Mouse (Mus musculus): Measurements from ENCODE around the gene Gm340. TPM values are rescaled to one million over a fixed set of nuclear protein-coding genes. Genes with fewer than 3 reads are reported as not detected.

Gene Gm340
- polyA plus RNA-seq, 1 experiment = 1.4 TPM

DNA sequence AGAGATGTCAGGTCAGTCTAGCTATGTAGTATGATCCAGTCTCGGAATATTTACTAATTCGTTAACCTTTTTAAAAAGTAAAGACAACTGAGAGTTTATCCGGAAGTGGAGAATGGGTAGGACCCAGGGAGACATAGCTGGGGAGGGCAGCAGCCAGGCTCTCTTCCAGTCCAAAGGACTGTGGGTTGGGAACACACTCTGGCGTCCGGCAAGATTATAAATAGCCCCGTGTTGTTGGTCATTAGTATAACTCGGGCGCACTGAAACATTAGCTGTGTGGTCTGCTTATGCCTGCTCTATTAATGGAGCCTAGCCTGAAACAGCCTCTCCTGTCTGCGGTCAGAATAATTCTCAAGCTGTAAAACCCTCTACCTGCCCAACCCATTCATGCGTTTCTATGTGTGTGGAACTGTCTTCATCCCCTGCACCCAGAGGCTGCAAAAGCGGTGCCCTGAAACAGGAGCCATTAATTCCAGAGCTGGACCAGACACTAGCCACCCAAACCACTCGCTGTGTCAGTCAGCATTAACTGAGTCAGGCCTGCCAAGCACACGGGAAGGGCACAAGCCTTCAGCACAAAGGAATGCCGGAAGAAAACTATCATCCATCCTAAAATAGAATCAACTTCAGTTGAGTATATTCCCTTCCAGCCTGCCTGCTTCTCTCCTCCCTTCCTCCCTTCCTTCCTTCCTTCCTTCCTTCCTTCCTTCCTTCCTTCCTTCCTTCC lies 38.4 kb downstream of the Gm340 start:
- Histone ChIP-seq H3K36me3 (ENCODE audit: control insufficient read depth, insufficient read depth) (no peaks in the 10 kb centered on the region), H3K27me3 (ENCODE audit: control insufficient read depth, insufficient read depth, insufficient read length) (no peaks in the 10 kb centered on the region), H3ac (ENCODE audit: control insufficient read depth, insufficient read length) (no peak overlapping the region), H3K4me3 (no peak overlapping the region), H3K79me2 (ENCODE audit: control insufficient read depth, insufficient read depth) (no peaks in the 10 kb centered on the region), H3K4me2 (ENCODE audit: low read depth) (peak overlapping the region; percentile 63)
- TF ChIP-seq USF1 (IDR thresholded peaks at IDR 0.05; ENCODE audit: low read depth) (no peak), SRF (IDR thresholded peaks at IDR 0.05; ENCODE audit: control insufficient read depth, insufficient read length, low read depth) (no peak), MYOD1 (IDR thresholded peaks at IDR 0.05; ENCODE audit: control insufficient read depth in 1 of 3, insufficient read length in 2 of 3, low read depth in 2 of 3) (peak in 1 of 3 experiments; percentile 10), TCF12 (IDR thresholded peaks at IDR 0.05; ENCODE audit: insufficient read depth, poor library complexity, severe bottlenecking) (no peak), MYOG (IDR thresholded peaks at IDR 0.05; ENCODE audit: control insufficient read depth in 1 of 3, insufficient read depth in 1 of 3, insufficient read length in 2 of 3, low read depth in 2 of 3) (peak in 1 of 3 experiments; percentile 26), REST (IDR thresholded peaks at IDR 0.05; ENCODE audit: insufficient read depth, insufficient read length) (no peak), CEBPB (IDR thresholded peaks at IDR 0.05; ENCODE audit: insufficient read depth, poor library complexity, severe bottlenecking) (no peak), TCF3 (IDR thresholded peaks at IDR 0.05; ENCODE audit: insufficient read length, low read depth) (no peak), POLR2A (IDR thresholded peaks at IDR 0.05; ENCODE audit: insufficient read length, low read depth) (no peak), E2F4 (IDR thresholded peaks at IDR 0.05; ENCODE audit: insufficient read depth) (no peak), MAX (IDR thresholded peaks at IDR 0.05; ENCODE audit: low read depth) (no peak), POLR2AphosphoS2 (IDR thresholded peaks at IDR 0.05; ENCODE audit: insufficient read length, low read depth) (no peak)

DNA sequence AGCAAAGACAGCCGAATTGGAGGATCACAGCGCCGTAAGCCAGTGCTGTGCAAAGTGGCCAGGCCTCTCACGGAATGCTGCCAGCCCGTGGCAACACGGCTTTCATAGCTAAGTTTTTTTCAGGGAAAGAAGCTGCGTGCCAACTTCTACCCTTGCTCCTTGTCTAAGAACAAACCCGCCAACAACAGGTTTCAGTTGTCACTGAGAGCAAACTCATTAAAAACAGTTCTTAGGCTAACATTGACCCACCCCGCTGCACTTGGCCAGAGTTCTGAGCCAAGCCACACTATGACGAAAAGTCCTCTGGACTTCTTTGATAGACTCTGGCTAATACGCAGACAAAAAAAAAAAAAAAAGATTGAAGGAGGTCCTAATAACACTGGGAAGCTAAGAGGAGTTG lies 46.8 kb downstream of the Gm340 start:
- H3ac ChIP-seq (ENCODE audit: control insufficient read depth, insufficient read length) = no peak overlapping the region
- H3K27me3 ChIP-seq (ENCODE audit: control insufficient read depth, insufficient read depth, insufficient read length) = peaks cover 12% of the 10 kb centered on the region
- no peaks in the 10 kb centered on the region for H3K79me2 ChIP-seq (ENCODE audit: control insufficient read depth, insufficient read depth)
- no peak overlapping the region for H3K4me2 ChIP-seq (ENCODE audit: low read depth)
- no peak overlapping the region for H3K4me3 ChIP-seq
- H3K36me3 ChIP-seq (ENCODE audit: control insufficient read depth, insufficient read depth) = no peaks in the 10 kb centered on the region
- TF ChIP-seq E2F4 (IDR thresholded peaks at IDR 0.05; ENCODE audit: insufficient read depth) (no peak), USF1 (IDR thresholded peaks at IDR 0.05; ENCODE audit: low read depth) (no peak), REST (IDR thresholded peaks at IDR 0.05; ENCODE audit: insufficient read depth, insufficient read length) (no peak), MYOD1 (IDR thresholded peaks at IDR 0.05; ENCODE audit: control insufficient read depth in 1 of 3, insufficient read length in 2 of 3, low read depth in 2 of 3) (no peak), TCF3 (IDR thresholded peaks at IDR 0.05; ENCODE audit: insufficient read length, low read depth) (no peak), MAX (IDR thresholded peaks at IDR 0.05; ENCODE audit: low read depth) (no peak), POLR2A (IDR thresholded peaks at IDR 0.05; ENCODE audit: insufficient read length, low read depth) (no peak), TCF12 (IDR thresholded peaks at IDR 0.05; ENCODE audit: insufficient read depth, poor library complexity, severe bottlenecking) (no peak), SRF (IDR thresholded peaks at IDR 0.05; ENCODE audit: control insufficient read depth, insufficient read length, low read depth) (no peak), CEBPB (IDR thresholded peaks at IDR 0.05; ENCODE audit: insufficient read depth, poor library complexity, severe bottlenecking) (no peak), MYOG (IDR thresholded peaks at IDR 0.05; ENCODE audit: control insufficient read depth in 1 of 3, insufficient read depth in 1 of 3, insufficient read length in 2 of 3, low read depth in 2 of 3) (no peak), POLR2AphosphoS2 (IDR thresholded peaks at IDR 0.05; ENCODE audit: insufficient read length, low read depth) (no peak)

DNA sequence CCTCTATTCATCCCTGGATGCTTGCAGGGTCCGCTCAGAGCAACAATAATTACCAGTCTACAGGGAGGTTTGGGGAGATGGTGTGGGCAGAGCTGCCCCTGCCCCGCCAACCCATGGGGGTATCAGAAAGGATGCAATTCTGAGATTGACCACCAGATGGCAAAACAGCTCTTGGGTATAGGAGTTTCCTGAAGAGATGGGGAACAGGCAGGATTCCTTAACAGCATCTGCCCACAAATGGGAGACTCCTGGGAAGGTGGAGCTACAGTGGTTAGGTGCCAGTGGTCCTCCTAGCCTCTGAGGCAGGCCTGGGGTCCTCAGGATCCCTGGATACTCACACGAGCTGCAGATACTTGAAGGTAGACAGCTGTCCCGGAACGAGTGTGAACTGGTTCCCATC lies 47.4 kb downstream of the Gm340 start:
- H3K36me3 ChIP-seq (ENCODE audit: control insufficient read depth, insufficient read depth) = no peaks in the 10 kb centered on the region
- H3K4me2 ChIP-seq (ENCODE audit: low read depth) = no peak overlapping the region
- no peak overlapping the region for H3ac ChIP-seq (ENCODE audit: control insufficient read depth, insufficient read length)
- H3K79me2 ChIP-seq (ENCODE audit: control insufficient read depth, insufficient read depth) = no peaks in the 10 kb centered on the region
- no peak overlapping the region for H3K4me3 ChIP-seq
- no peak for TF ChIP-seq CEBPB (IDR thresholded peaks at IDR 0.05; ENCODE audit: insufficient read depth, poor library complexity, severe bottlenecking)
- no peak for TF ChIP-seq MYOG (IDR thresholded peaks at IDR 0.05; ENCODE audit: control insufficient read depth in 1 of 3, insufficient read depth in 1 of 3, insufficient read length in 2 of 3, low read depth in 2 of 3)
- TF ChIP-seq USF1 (IDR thresholded peaks at IDR 0.05; ENCODE audit: low read depth) = no peak
- no peak for TF ChIP-seq SRF (IDR thresholded peaks at IDR 0.05; ENCODE audit: control insufficient read depth, insufficient read length, low read depth)
- TF ChIP-seq E2F4 (IDR thresholded peaks at IDR 0.05; ENCODE audit: insufficient read depth) = no peak
- no peak for TF ChIP-seq MYOD1 (IDR thresholded peaks at IDR 0.05; ENCODE audit: control insufficient read depth in 1 of 3, insufficient read length in 2 of 3, low read depth in 2 of 3)
- no peak for TF ChIP-seq MAX (IDR thresholded peaks at IDR 0.05; ENCODE audit: low read depth)
- TF ChIP-seq TCF12 (IDR thresholded peaks at IDR 0.05; ENCODE audit: insufficient read depth, poor library complexity, severe bottlenecking) = no peak
- TF ChIP-seq TCF3 (IDR thresholded peaks at IDR 0.05; ENCODE audit: insufficient read length, low read depth) = no peak
- TF ChIP-seq REST (IDR thresholded peaks at IDR 0.05; ENCODE audit: insufficient read depth, insufficient read length) = no peak
- TF ChIP-seq POLR2A (IDR thresholded peaks at IDR 0.05; ENCODE audit: insufficient read length, low read depth) = no peak
- no peak for TF ChIP-seq POLR2AphosphoS2 (IDR thresholded peaks at IDR 0.05; ENCODE audit: insufficient read length, low read depth)
- peaks cover 18% of the 10 kb centered on the region for H3K27me3 ChIP-seq (ENCODE audit: control insufficient read depth, insufficient read depth, insufficient read length)

DNA sequence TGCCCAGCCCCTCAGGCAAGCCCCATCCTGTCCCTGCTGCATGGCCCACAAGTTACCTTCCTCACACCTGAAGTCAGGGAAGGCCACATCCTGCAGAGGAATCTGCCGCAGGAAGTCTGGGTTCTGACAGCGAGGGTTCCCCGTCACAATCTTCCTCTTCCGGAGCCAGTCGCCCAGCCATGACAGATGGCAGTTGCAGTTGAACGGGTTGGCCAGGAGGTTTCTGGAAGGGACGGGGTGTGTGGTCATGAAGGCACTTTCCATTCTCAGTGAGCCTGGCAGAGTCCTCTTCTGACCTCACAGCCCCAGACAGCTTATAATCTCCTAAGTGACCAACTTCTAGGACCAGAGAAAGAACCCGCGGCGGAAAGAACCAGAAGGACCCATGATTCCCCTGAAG lies 51.9 kb downstream of the Gm340 start:
- no peaks in the 10 kb centered on the region for H3K36me3 ChIP-seq (ENCODE audit: control insufficient read depth, insufficient read depth)
- H3K79me2 ChIP-seq (ENCODE audit: control insufficient read depth, insufficient read depth) = no peaks in the 10 kb centered on the region
- H3ac ChIP-seq (ENCODE audit: control insufficient read depth, insufficient read length) = no peak overlapping the region
- H3K27me3 ChIP-seq (ENCODE audit: control insufficient read depth, insufficient read depth, insufficient read length) = peaks cover 42% of the 10 kb centered on the region
- no peak overlapping the region for H3K4me2 ChIP-seq (ENCODE audit: low read depth)
- TF ChIP-seq USF1 (IDR thresholded peaks at IDR 0.05; ENCODE audit: low read depth) (no peak), TCF3 (IDR thresholded peaks at IDR 0.05; ENCODE audit: insufficient read length, low read depth) (no peak)
- no peak overlapping the region for H3K4me3 ChIP-seq

All from myocyte (in vitro differentiated cells).